Mouse (Mus musculus): ENCODE measurements around the gene Mdh1b. TPM values are rescaled to one million over a fixed set of nuclear protein-coding genes. Genes with fewer than 3 reads are reported as not detected.
A peak's percentile ranks its signal among the peaks of the same experiment; 100 is the strongest.

Mdh1b gene
- polyA plus RNA-seq, 1 experiment from 2014 or later, result 0.25 TPM

- ATAC-seq (ENCODE audit: low FRiP score), result 0 out of 2 replicates have a peak, but pooled peaks have one; percentile 50
Measured at GRCm38 (mm10) chr1:63667949-63668851, 61.9 kb downstream of the Mdh1b start.

GRCm38 (mm10) chr1:63667201-63667948 lies 62.7 kb downstream of the Mdh1b start:
- no peaks in the 10 kb centered on the region for H3K36me3 ChIP-seq (ENCODE audit: control insufficient read depth, insufficient read depth, low read length)
- DNase-seq (ENCODE audit: low spot score, missing footprints) (peak; percentile 86), ATAC-seq (ENCODE audit: low FRiP score) (no peak)
- no peak overlapping the region for H3K9ac ChIP-seq (ENCODE audit: low read length)
- H3K4me1 ChIP-seq (ENCODE audit: control insufficient read depth, insufficient read depth, low read length), result peaks cover 3% of the 10 kb centered on the region; the same call in 1 of the 2 replicates
- no peak overlapping the region for H3K4me3 ChIP-seq (ENCODE audit: low read depth, low read length)
- no peaks in the 10 kb centered on the region for H3K27me3 ChIP-seq (ENCODE audit: control insufficient read depth, insufficient read depth, low read length)
- WGBS, result 52% methylated on average over 9 of the region's 9 CpGs
- H3K4me2 ChIP-seq, result no peak overlapping the region
- no peaks in the 10 kb centered on the region for H3K9me3 ChIP-seq (ENCODE audit: control insufficient read depth, low read length)
- no peak overlapping the region for H3K27ac ChIP-seq (ENCODE audit: low read depth, low read length)

More at GRCm38 (mm10) chr1:63667949-63668851, 61.9 kb downstream of the Mdh1b start:
- Histone ChIP-seq H3K27ac (ENCODE audit: low read depth, low read length) (no peak overlapping the region), H3K4me3 (ENCODE audit: low read depth, low read length) (no peak overlapping the region), H3K9me3 (ENCODE audit: control insufficient read depth, low read length) (no peaks in the 10 kb centered on the region), H3K36me3 (ENCODE audit: control insufficient read depth, insufficient read depth, low read length) (no peaks in the 10 kb centered on the region), H3K27me3 (ENCODE audit: control insufficient read depth, insufficient read depth, low read length) (no peaks in the 10 kb centered on the region), H3K9ac (ENCODE audit: low read length) (no peak overlapping the region), H3K4me1 (ENCODE audit: control insufficient read depth, insufficient read depth, low read length) (peaks cover 3% of the 10 kb centered on the region; the same call in 1 of the 2 replicates), H3K4me2 (no peak overlapping the region; the same call in 1 of the 2 replicates)
- no peak for DNase-seq (ENCODE audit: low spot score, missing footprints)
- WGBS, result 21% methylated on average over 13 of the region's 13 CpGs

- WGBS, result 96% methylated on average over 2 of the region's 2 CpGs
- no peak overlapping the region for H3K4me2 ChIP-seq
- H3K27me3 ChIP-seq (ENCODE audit: control insufficient read depth, insufficient read depth, low read length), result no peaks in the 10 kb centered on the region
- H3K36me3 ChIP-seq (ENCODE audit: control insufficient read depth, insufficient read depth, low read length), result no peaks in the 10 kb centered on the region
- no peaks in the 10 kb centered on the region for H3K9me3 ChIP-seq (ENCODE audit: control insufficient read depth, low read length)
- H3K4me1 ChIP-seq (ENCODE audit: control insufficient read depth, insufficient read depth, low read length), result peaks cover 3% of the 10 kb centered on the region; the same call in 1 of the 2 replicates
- no peak overlapping the region for H3K27ac ChIP-seq (ENCODE audit: low read depth, low read length)
- no peak overlapping the region for H3K4me3 ChIP-seq (ENCODE audit: low read depth, low read length)
- DNase-seq (ENCODE audit: low spot score, missing footprints) (no peak), ATAC-seq (ENCODE audit: low FRiP score) (no peak)
- H3K9ac ChIP-seq (ENCODE audit: low read length), result no peak overlapping the region
Measured at GRCm38 (mm10) chr1:63666089-63666488, 64.0 kb downstream of the Mdh1b start.

GRCm38 (mm10) chr1:63659591-63659990 lies 70.5 kb downstream of the Mdh1b start:
- ATAC-seq (ENCODE audit: low FRiP score), result no peak
- WGBS, result 3% methylated on average over 7 of the region's 7 CpGs

GRCm38 (mm10) chr1:63658016-63658415 lies 72.1 kb downstream of the Mdh1b start:
- H3K4me1 ChIP-seq (ENCODE audit: control insufficient read depth, insufficient read depth, low read length), result no peaks in the 10 kb centered on the region
- ATAC-seq (ENCODE audit: low FRiP score), result peak; percentile 48; the same call in 1 of the 2 replicates
- DNase-seq (ENCODE audit: low spot score, missing footprints), result peak; percentile 96
- no peak overlapping the region for H3K9ac ChIP-seq (ENCODE audit: low read length)
- H3K36me3 ChIP-seq (ENCODE audit: control insufficient read depth, insufficient read depth, low read length), result no peaks in the 10 kb centered on the region
- 15% methylated on average over 6 of the region's 6 CpGs for WGBS
- no peaks in the 10 kb centered on the region for H3K9me3 ChIP-seq (ENCODE audit: control insufficient read depth, low read length)
- H3K27ac ChIP-seq (ENCODE audit: low read depth, low read length), result no peak overlapping the region
- no peak overlapping the region for H3K4me2 ChIP-seq
- no peaks in the 10 kb centered on the region for H3K27me3 ChIP-seq (ENCODE audit: control insufficient read depth, insufficient read depth, low read length)
- no peak overlapping the region for H3K4me3 ChIP-seq (ENCODE audit: low read depth, low read length)

More at GRCm38 (mm10) chr1:63659591-63659990, 70.5 kb downstream of the Mdh1b start:
- H3K4me1 ChIP-seq (ENCODE audit: control insufficient read depth, insufficient read depth, low read length), result no peaks in the 10 kb centered on the region
- H3K4me3 ChIP-seq (ENCODE audit: low read depth, low read length), result no peak overlapping the region
- peak; percentile 93 for DNase-seq (ENCODE audit: low spot score, missing footprints)
- H3K36me3 ChIP-seq (ENCODE audit: control insufficient read depth, insufficient read depth, low read length), result no peaks in the 10 kb centered on the region
- H3K9me3 ChIP-seq (ENCODE audit: control insufficient read depth, low read length), result no peaks in the 10 kb centered on the region
- no peak overlapping the region for H3K27ac ChIP-seq (ENCODE audit: low read depth, low read length)
- no peaks in the 10 kb centered on the region for H3K27me3 ChIP-seq (ENCODE audit: control insufficient read depth, insufficient read depth, low read length)
- no peak overlapping the region for H3K4me2 ChIP-seq
- H3K9ac ChIP-seq (ENCODE audit: low read length), result no peak overlapping the region

Other genes with a start within 250 kb of the Mdh1b start
- not detected in 2 replicates for gene Gm39653, start 114.3 kb downstream of the Mdh1b start, polyA plus RNA-seq (2014; fragmentation: Nextera tagmentation; extraction: Ambion mirVana)
- not detected in 2 replicates for gene Dytn, start 43.4 kb downstream of the Mdh1b start, polyA plus RNA-seq (2014; fragmentation: Nextera tagmentation; extraction: Ambion mirVana)
- gene Fastkd2, start 296 bp upstream of the Mdh1b start, polyA plus RNA-seq (2014; fragmentation: Nextera tagmentation; extraction: Ambion mirVana), result 69.4 and 72.1 TPM in 2 replicates
- gene 4933402D24Rik, start 38.9 kb upstream of the Mdh1b start, polyA plus RNA-seq (2014; fragmentation: Nextera tagmentation; extraction: Ambion mirVana), result 0.07 and 0.23 TPM in 2 replicates